Mouse (Mus musculus) ES-E14 (cell line): ENCODE measurements around the gene Prdm8. TPM values are rescaled to one million over a fixed set of nuclear protein-coding genes. Genes with fewer than 3 reads are reported as not detected.

Experiments used
- DNase-seq: peaks from one replicate; pipeline ENCODE4 v3.0.0-alpha.2; 2013; ENCODE audit warnings: low read depth, low spot score
- H3K27ac ChIP-seq: 2 replicates; pipeline ENCODE4 v1.5.1; 2012; ENCODE audit warnings: low read depth, mild to moderate bottlenecking, low read length, moderate library complexity, mixed read lengths; ENCODE audit not compliant: poor library complexity, insufficient read depth, severe bottlenecking
- H3K36me3 ChIP-seq: 2 replicates; pipeline ENCODE4 v1.6.1; 2012; ENCODE audit warnings: mild to moderate bottlenecking, low read length, moderate library complexity, mixed read lengths; ENCODE audit not compliant: control insufficient read depth, poor library complexity, insufficient read depth, severe bottlenecking
- H3K4me1 ChIP-seq, 2 experiments: fragments of 150-350 bp in 1 of 2; sonication (generic) in 1 of 2; 2 replicates each; pipeline ENCODE4 v1.6.1; 2012; ENCODE audit warnings: low read length in 2 of 2, mild to moderate bottlenecking in 1 of 2, mixed read lengths in 1 of 2; ENCODE audit not compliant: control insufficient read depth in 2 of 2, insufficient read depth in 2 of 2, poor library complexity in 1 of 2
- H3K4me3 ChIP-seq, 2 experiments: fragments of 150-350 bp in 1 of 2; sonication (generic) in 1 of 2; 2 replicates each; pipeline ENCODE4 v1.5.1; 2012; ENCODE audit warnings: low read length in 2 of 2, low read depth in 1 of 2, mild to moderate bottlenecking in 1 of 2, mixed read lengths in 1 of 2; ENCODE audit not compliant: insufficient read depth in 1 of 2, poor library complexity in 1 of 2, severe bottlenecking in 1 of 2
- H3K9ac ChIP-seq: 2 replicates; pipeline ENCODE4 v1.6.1; 2012; ENCODE audit warnings: low read depth, mild to moderate bottlenecking, low read length, mixed read lengths; ENCODE audit not compliant: poor library complexity, insufficient read depth, severe bottlenecking
- H3K9me3 ChIP-seq: fragments of 150-350 bp; sonication (generic); 2 replicates; pipeline ENCODE4 v1.6.1; 2012; ENCODE audit warnings: low read depth, mild to moderate bottlenecking, low read length; ENCODE audit not compliant: control insufficient read depth, insufficient read depth
- CHD2 ChIP-seq: IDR thresholded peaks from 2 replicates; pipeline ENCODE4 v1.6.1; 2014; ENCODE audit warnings: mild to moderate bottlenecking, low read depth, low read length, inconsistent platforms
- HCFC1 ChIP-seq: IDR thresholded peaks from 2 replicates; pipeline ENCODE4 v1.6.1; 2012; ENCODE audit warnings: low read length, inconsistent platforms, borderline replicate concordance; ENCODE audit not compliant: insufficient read depth
- MAFK ChIP-seq: IDR thresholded peaks from 2 replicates; pipeline ENCODE4 v1.6.1; 2014; ENCODE audit warnings: mild to moderate bottlenecking, low read depth, low read length, inconsistent platforms; ENCODE audit not compliant: insufficient read depth
- ZC3H11A ChIP-seq: IDR thresholded peaks from 2 replicates; pipeline ENCODE4 v1.6.1; 2012; ENCODE audit warnings: low read depth, mild to moderate bottlenecking, inconsistent platforms, low read length, borderline replicate concordance
- ZNF384 ChIP-seq: IDR thresholded peaks from 2 replicates; pipeline ENCODE4 v1.6.1; 2012; ENCODE audit warnings: low read depth, low read length, inconsistent platforms
- in situ Hi-C, 2 experiments: fragments of 600-800 bp; cut with MboI; formaldehyde crosslinking; loops; one replicate each; pipeline ENCODE4 v1.15.1; 2025; ENCODE audit warnings: low sequenced_read_pairs in 2 of 2, inconsistent platforms in 1 of 2; ENCODE audit not compliant: unreplicated experiment in 2 of 2
- total RNA-seq: library from RNA; depleted of rRNA; stranded (reverse); fragments of 300-350 nt; gene quantifications from 2 replicates; pipeline ENCODE4 v1.2.3, GENCODE M21; 2012

The Prdm8 gene
- total RNA-seq, 1 experiment, result 0.09 TPM

DNA sequence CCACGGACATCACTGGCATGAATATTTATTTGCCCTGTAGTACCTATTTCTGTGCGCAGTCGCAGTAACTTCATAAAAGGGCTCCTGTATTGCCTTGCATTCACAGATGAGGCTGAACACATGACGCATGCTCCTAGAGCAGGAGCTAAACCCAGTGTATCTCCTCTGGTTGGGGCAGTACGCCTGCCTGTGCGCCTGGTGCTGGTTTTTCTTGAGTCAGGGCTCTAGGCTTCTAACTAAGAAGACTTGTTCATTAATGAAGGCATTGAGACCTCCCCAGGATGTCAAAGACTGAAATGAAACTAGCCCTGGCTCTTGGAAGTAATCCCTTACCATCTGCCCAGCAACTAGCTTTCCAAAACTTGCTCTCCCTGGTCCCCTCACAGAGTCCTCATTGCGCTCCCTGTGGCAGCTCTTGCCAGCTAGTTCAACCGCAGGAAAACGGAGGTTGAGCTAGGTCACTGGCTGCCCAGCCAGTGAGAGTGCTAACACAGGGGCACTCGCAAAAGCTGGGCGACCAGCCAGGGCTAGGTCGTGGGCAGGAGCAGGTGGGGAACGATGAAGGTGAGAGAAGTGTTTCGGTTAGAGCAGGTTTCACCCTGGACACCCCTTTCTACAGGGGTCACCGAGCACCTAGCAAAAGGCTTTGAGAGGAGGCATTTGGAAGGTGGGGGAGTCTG is 5.6 kb downstream of the Prdm8 start:
- in situ Hi-C loops, result loop anchor here in 1 of 2 experiments (5.0 kb wide), 1 partner anchor 80 kb away; the partner anchor contains the start of gene Fgf5
- Histone ChIP-seq H3K4me1 (peaks cover 0 to 7% of the 10 kb centered on the region in 2 experiments; a peak in 2 of 4 replicates), H3K27ac (no peak overlapping the region), H3K36me3 (no peaks in the 10 kb centered on the region), H3K9me3 (no peaks in the 10 kb centered on the region), H3K4me3 (no peak overlapping the region; a peak in 2 of 4 replicates), H3K9ac (no peak overlapping the region)
- no peak for DNase-seq
- TF ChIP-seq HCFC1 (no peak), ZC3H11A (no peak), ZNF384 (no peak), CHD2 (no peak)

DNA sequence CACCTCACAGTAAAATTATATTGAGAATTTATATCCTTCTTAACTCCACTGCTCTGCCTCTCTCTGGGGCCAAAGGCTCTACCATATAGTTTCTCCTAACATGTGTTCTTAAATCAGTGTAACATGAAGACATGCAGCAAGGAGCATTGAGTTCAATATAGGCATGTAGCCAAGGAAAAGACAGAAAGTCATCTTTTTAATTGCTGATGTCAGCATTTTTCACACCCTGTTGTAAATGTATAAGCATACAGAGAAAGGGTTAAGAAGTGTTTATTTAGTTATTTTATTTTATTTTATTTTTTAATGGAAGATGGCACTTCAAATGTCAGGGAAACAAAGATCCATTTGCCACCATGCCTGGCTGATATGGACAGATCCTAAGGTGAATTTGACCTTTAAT is 6.7 kb downstream of the Prdm8 start:
- in situ Hi-C loops, result loop anchor here in 1 of 2 experiments (5.0 kb wide), 1 partner anchor 79 kb away; the partner anchor contains the start of gene Fgf5
- H3K9ac ChIP-seq, result no peak overlapping the region
- no peaks in the 10 kb centered on the region for H3K36me3 ChIP-seq
- H3K4me3 ChIP-seq, result no peak overlapping the region
- no peak overlapping the region for H3K27ac ChIP-seq
- no peak for DNase-seq
- TF ChIP-seq ZC3H11A (no peak), MAFK (peak; percentile 97), HCFC1 (no peak), ZNF384 (no peak), CHD2 (no peak)
- H3K9me3 ChIP-seq, result no peaks in the 10 kb centered on the region
- peaks cover 0 to 7% of the 10 kb centered on the region in 2 experiments; a peak in 2 of 4 replicates for H3K4me1 ChIP-seq

DNA sequence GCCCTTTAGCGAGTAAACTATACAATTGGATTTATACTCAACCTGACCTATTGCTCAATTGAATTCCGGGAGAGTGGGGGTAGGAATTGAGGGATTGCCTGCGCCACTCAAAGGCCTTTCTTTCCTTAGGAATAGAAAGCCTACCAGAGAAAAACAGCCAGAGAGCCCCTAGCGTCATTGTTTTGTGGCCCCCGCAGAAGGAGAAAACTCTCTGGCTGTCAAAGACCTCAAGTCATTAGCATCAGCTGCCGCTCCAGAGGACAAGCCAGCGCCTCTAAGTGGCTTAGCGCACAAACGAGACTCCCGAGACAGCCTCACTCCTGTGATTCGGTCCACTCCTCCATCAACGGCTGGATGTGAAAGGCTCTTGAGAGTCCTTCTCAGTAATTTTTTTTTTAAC is 12.6 kb downstream of the Prdm8 start:
- Histone ChIP-seq H3K4me1 (0 out of 4 replicates have a peak, but pooled peaks cover 0 to 2% of the 10 kb centered on the region in 2 experiments), H3K27ac (no peak overlapping the region), H3K9me3 (no peaks in the 10 kb centered on the region), H3K36me3 (no peaks in the 10 kb centered on the region), H3K4me3 (no peak overlapping the region), H3K9ac (no peak overlapping the region)
- DNase-seq, result no peak
- in situ Hi-C loops, result loop anchor here (10.0 to 25.0 kb wide), 3 partner anchors 75 to 1067 kb away; partner anchors contain the start of genes Paqr3 (in 2 of the 2), Bmp3 (in 1 of the 2) and Fgf5 (in 1 of the 2)
- no peak for TF ChIP-seq HCFC1
- TF ChIP-seq ZNF384, result no peak
- no peak for TF ChIP-seq ZC3H11A
- no peak for TF ChIP-seq MAFK
- no peak for TF ChIP-seq CHD2

DNA sequence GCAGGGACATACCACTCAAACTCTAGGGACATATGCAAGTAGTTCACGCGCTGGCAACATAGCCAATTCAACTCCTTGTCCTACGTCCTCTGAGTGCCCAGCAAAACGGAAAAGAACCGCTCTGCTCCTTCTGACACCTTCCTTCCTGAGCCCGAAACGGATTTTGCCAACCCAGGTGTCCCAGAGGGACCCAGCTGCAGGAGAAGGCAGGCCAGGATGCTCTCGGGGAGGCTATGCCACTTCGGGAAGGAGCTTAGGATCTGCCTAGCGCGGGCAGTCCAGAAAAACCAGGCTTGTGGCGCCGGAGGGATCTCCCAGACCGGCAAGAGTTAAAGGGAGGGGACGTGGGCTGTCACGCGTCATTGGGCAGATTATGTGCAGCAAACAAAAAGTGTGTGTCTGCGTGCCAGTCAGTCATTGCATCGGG is 13.5 kb downstream of the Prdm8 start:
- Histone ChIP-seq H3K4me1 (0 out of 4 replicates have a peak, but pooled peaks cover 0 to 2% of the 10 kb centered on the region in 2 experiments), H3K9me3 (no peaks in the 10 kb centered on the region), H3K9ac (no peak overlapping the region), H3K27ac (no peak overlapping the region), H3K36me3 (no peaks in the 10 kb centered on the region), H3K4me3 (no peak overlapping the region)
- DNase-seq, result no peak
- TF ChIP-seq CHD2 (no peak), HCFC1 (no peak), ZC3H11A (no peak), ZNF384 (no peak), MAFK (no peak)
- in situ Hi-C loops, result loop anchor here (10.0 to 25.0 kb wide), 3 partner anchors 74 to 1068 kb away; partner anchors contain the start of genes Paqr3 (in 2 of the 2), Bmp3 (in 1 of the 2) and Fgf5 (in 1 of the 2)
